Mouse (Mus musculus): ENCODE measurements around the gene Rln3.
A peak's percentile ranks its signal among the peaks of the same experiment; 100 is the strongest.
"Not testable (repeated sequence)": the region's sequence is repeated elsewhere in the genome, so short reads cannot be mapped to it uniquely, and the experiment has no call there.

Gene Rln3

GRCm38 (mm10) chr8:84021569-84021968, 23.2 kb downstream of the Rln3 start:
- no peak for DNase-seq (ENCODE audit: low read depth, low spot score)

- no peak for DNase-seq (ENCODE audit: low read depth, low spot score)
Observed at GRCm38 (mm10) chr8:84021096-84021495, 23.7 kb downstream of the Rln3 start, which contains the start of gene Palm3. Gene Palm3, plus strand, starts transcription at chr8:84021471.

- DNase-seq (ENCODE audit: low read depth, low spot score) = no peak
Observed at GRCm38 (mm10) chr8:84019738-84020137, 25.1 kb downstream of the Rln3 start.

- no peak for DNase-seq (ENCODE audit: low read depth, low spot score)
Observed at GRCm38 (mm10) chr8:84015833-84016232, 29.0 kb downstream of the Rln3 start.

- no peak for DNase-seq (ENCODE audit: low read depth, low spot score)
Observed at GRCm38 (mm10) chr8:84012499-84013165, 32.2 kb downstream of the Rln3 start.

- no peak for DNase-seq (ENCODE audit: low read depth, low spot score)
Observed at GRCm38 (mm10) chr8:84011705-84012498, 32.9 kb downstream of the Rln3 start, which contains the start of gene 2210011C24Rik. Gene 2210011C24Rik, minus strand, starts transcription at chr8:84012171.

GRCm38 (mm10) chr8:84010625-84011611, 33.9 kb downstream of the Rln3 start:
- no peak for DNase-seq (ENCODE audit: low read depth, low spot score)

- peak; percentile 63 for DNase-seq (ENCODE audit: low read depth, low spot score)
Observed at GRCm38 (mm10) chr8:84009876-84010275, 34.9 kb downstream of the Rln3 start.

- DNase-seq (ENCODE audit: low read depth, low spot score) = no peak
Observed at GRCm38 (mm10) chr8:84008362-84008761, 36.4 kb downstream of the Rln3 start.

- not testable (repeated sequence) for DNase-seq (ENCODE audit: low read depth, low spot score)
Observed at GRCm38 (mm10) chr8:84005502-84005901, 39.3 kb downstream of the Rln3 start.

- DNase-seq (ENCODE audit: low read depth, low spot score) = peak; percentile 73
Observed at GRCm38 (mm10) chr8:84004533-84005201, 40.1 kb downstream of the Rln3 start.

GRCm38 (mm10) chr8:84003612-84004246, 41.1 kb downstream of the Rln3 start:
- no peak for DNase-seq (ENCODE audit: low read depth, low spot score)

- DNase-seq (ENCODE audit: low read depth, low spot score) = no peak
Observed at GRCm38 (mm10) chr8:84002957-84003611, 41.7 kb downstream of the Rln3 start.

- no peak for DNase-seq (ENCODE audit: low read depth, low spot score)
Observed at GRCm38 (mm10) chr8:84001281-84002000, 43.4 kb downstream of the Rln3 start, which contains the start of gene 1700067K01Rik. Gene 1700067K01Rik, plus strand, starts transcription at chr8:84001502.

- DNase-seq (ENCODE audit: low read depth, low spot score) = no peak
Observed at GRCm38 (mm10) chr8:83999825-84000224, 45.0 kb downstream of the Rln3 start.

GRCm38 (mm10) chr8:83999057-83999705, 45.6 kb downstream of the Rln3 start:
- DNase-seq (ENCODE audit: low read depth, low spot score) = no peak

- DNase-seq (ENCODE audit: low read depth, low spot score) = no peak
Observed at GRCm38 (mm10) chr8:83998231-83999056, 46.4 kb downstream of the Rln3 start.

Measured in retina, adult 2 months (tissue).